Mouse (Mus musculus): ENCODE results near the gene Ano6. TPM values are rescaled to one million over a fixed set of nuclear protein-coding genes. Genes with fewer than 3 reads are reported as not detected.

The Ano6 gene
- polyA plus RNA-seq, 1 experiment from 2014 or later = 28.3 TPM

- Histone ChIP-seq H3K4me1 (replicated peaks; ENCODE audit: control insufficient read depth, insufficient read depth, low read length) (peaks cover 22% of the 10 kb centered on the region), H3K27me3 (replicated peaks; ENCODE audit: control insufficient read depth, insufficient read depth, low read length) (no peaks in the 10 kb centered on the region), H3K27ac (ENCODE audit: low read depth, low read length) (peak overlapping the region; percentile 9), H3K36me3 (ENCODE audit: control insufficient read depth, insufficient read depth, low read length) (no peaks in the 10 kb centered on the region), H3K9me3 (ENCODE audit: control insufficient read depth, low read length) (no peaks in the 10 kb centered on the region), H3K4me2 (peak overlapping the region; percentile 89), H3K4me3 (ENCODE audit: low read depth, low read length) (peak overlapping the region; percentile 78), H3K9ac (ENCODE audit: low read depth, low read length) (peak overlapping the region; percentile 81)
- 2% methylated on average over 32 of the region's 32 CpGs for WGBS
- ATAC-seq (replicated peaks; ENCODE audit: low FRiP score) (peak; percentile 16), DNase-seq (ENCODE audit: low spot score) (no peak)
These were observed 623 bp downstream of the Ano6 start for GRCm38 (mm10) chr15:95791141-95791791.

DNA sequence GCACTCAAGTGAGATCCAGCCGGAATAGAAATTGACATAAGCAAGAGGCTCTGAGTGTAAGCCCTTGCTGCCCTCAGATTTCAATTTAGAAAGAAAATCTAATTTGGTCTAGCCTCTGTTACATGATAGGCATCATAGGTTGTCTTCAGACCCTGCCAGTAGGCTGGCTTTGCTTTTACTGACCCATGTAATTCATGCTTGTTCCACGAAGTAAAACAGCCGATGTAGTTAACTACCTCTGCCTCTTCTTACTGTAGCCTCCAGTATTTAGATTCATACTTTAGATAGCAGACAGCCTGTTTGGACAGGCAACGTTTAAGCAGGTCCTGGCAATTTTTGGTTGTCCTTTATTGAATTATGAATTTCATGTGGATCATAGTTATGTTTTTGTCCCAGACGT is 1.2 kb downstream of the Ano6 start:
- Histone ChIP-seq H3K4me3 (ENCODE audit: low read depth, low read length) (peak overlapping the region; percentile 78), H3K27ac (ENCODE audit: low read depth, low read length) (no peak overlapping the region), H3K4me1 (replicated peaks; ENCODE audit: control insufficient read depth, insufficient read depth, low read length) (peaks cover 22% of the 10 kb centered on the region), H3K4me2 (peak overlapping the region; percentile 89), H3K27me3 (replicated peaks; ENCODE audit: control insufficient read depth, insufficient read depth, low read length) (no peaks in the 10 kb centered on the region), H3K9ac (ENCODE audit: low read depth, low read length) (peak overlapping the region; percentile 2; the same call in 1 of the 2 replicates), H3K9me3 (ENCODE audit: control insufficient read depth, low read length) (no peaks in the 10 kb centered on the region), H3K36me3 (ENCODE audit: control insufficient read depth, insufficient read depth, low read length) (no peaks in the 10 kb centered on the region)
- no peak for ATAC-seq (replicated peaks; ENCODE audit: low FRiP score)
- DNase-seq (ENCODE audit: low spot score) = no peak
- WGBS = 54% methylated on average over 5 of the region's 5 CpGs

DNA sequence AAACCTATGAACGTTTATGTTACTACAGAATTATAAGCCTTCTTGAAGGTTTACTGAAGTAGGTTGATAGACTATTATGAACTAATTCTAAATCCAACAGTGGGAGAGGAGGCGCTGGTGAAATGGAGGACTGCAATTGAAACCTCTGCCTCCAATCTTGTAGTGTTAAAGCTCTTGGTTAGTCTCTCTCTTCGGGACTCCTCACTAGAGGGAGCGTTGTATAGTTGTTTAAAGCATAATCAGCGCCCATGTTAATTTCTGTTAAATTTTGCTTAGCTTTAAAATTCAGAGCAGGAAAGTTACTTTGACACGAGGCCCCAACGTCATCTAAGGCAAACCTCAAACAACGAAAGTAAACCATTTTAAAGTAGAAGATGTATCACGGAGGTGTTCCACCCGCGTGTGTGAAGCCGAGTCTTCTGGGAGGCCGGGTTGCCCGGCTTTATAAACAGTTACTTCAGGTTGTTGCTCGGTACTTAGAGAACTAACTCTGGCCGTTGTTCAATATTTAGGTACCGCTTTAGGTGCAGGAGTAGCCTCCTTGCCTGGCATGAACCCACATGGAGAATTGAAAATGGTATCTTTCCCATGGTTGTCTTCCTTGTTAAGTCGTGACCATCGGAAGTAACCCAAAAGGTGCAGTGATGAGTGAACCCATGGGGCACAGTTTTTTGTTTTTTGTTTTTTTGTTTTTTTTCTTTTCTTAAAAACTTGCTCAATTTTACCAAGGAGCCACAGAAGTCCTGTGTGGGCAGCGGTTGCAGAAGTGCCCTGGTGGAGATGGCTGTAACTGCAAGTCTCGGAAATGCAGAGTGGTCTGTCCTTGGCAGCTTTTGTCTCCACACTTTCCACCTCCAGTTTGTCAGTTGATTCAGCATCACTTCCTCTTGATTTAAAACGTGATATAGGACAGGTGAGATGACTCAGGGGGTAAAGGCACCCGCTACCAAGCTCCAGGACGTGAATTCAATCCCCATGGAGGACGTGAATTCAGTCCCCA is 1.9 kb downstream of the Ano6 start:
- Histone ChIP-seq H3K9ac (ENCODE audit: low read depth, low read length) (no peak overlapping the region), H3K4me3 (ENCODE audit: low read depth, low read length) (peak overlapping the region; percentile 78), H3K4me1 (replicated peaks; ENCODE audit: control insufficient read depth, insufficient read depth, low read length) (peaks cover 26% of the 10 kb centered on the region), H3K4me2 (peak overlapping the region; percentile 89), H3K27me3 (replicated peaks; ENCODE audit: control insufficient read depth, insufficient read depth, low read length) (no peaks in the 10 kb centered on the region), H3K9me3 (ENCODE audit: control insufficient read depth, low read length) (no peaks in the 10 kb centered on the region), H3K36me3 (ENCODE audit: control insufficient read depth, insufficient read depth, low read length) (no peaks in the 10 kb centered on the region), H3K27ac (ENCODE audit: low read depth, low read length) (no peak overlapping the region)
- 69% methylated on average over 25 of the region's 25 CpGs for WGBS
- ATAC-seq (replicated peaks; ENCODE audit: low FRiP score) (no peak), DNase-seq (ENCODE audit: low spot score) (no peak)

- Histone ChIP-seq H3K4me1 (replicated peaks; ENCODE audit: control insufficient read depth, insufficient read depth, low read length) (peaks cover 26% of the 10 kb centered on the region), H3K4me2 (no peak overlapping the region; the same call in 1 of the 2 replicates), H3K27me3 (replicated peaks; ENCODE audit: control insufficient read depth, insufficient read depth, low read length) (no peaks in the 10 kb centered on the region), H3K9me3 (ENCODE audit: control insufficient read depth, low read length) (no peaks in the 10 kb centered on the region), H3K27ac (ENCODE audit: low read depth, low read length) (no peak overlapping the region), H3K4me3 (ENCODE audit: low read depth, low read length) (no peak overlapping the region), H3K36me3 (ENCODE audit: control insufficient read depth, insufficient read depth, low read length) (no peaks in the 10 kb centered on the region), H3K9ac (ENCODE audit: low read depth, low read length) (no peak overlapping the region)
- WGBS = 80% methylated on average over 9 of the region's 9 CpGs
- ATAC-seq (replicated peaks; ENCODE audit: low FRiP score) (no peak), DNase-seq (ENCODE audit: low spot score) (no peak)
These were observed 3.3 kb downstream of the Ano6 start for GRCm38 (mm10) chr15:95793748-95794491.

DNA sequence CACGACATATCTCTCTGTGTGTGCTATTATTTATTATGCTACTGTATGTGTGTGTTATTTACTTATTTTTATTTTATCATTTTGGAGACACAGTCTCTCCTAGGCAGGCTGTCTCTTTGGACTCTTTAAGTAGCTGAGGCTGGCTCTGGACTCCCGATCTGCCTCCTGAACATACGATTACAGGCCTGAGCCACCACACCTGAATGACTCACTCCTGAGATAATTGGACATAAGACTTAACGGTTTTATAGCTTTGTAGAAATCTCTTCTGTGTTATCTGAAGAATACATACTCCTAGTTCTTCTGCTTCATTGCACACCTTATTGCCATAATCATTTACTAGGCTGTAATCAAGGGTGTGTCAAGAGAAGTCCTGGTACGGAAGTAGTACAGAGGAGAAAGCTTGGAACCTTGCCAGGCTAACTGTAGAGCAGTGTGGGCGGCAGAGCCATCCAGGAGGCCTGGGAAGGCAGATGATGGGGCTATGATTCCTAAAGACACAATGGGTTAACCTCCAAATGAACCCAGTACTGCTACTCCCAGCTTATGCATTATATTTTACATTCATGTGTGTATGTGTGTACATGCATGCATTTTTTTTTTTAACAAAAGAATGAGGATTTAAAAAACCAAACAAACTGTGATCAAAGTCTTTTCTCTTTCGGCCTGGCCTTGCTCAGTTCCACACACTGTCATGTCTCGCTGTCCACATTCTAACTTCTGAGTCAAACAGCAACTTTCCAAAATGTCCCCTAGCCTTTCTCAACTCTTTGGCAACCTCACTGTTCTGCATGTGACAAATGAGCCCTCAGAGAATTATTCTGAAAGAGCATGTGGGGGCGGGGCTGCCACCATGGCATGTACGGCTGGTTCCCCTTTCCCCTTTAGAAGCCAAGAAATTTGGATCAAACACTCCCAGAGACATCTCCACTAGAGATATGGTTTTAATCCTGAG is 4.2 kb downstream of the Ano6 start:
- Histone ChIP-seq H3K27me3 (replicated peaks; ENCODE audit: control insufficient read depth, insufficient read depth, low read length) (no peaks in the 10 kb centered on the region), H3K27ac (ENCODE audit: low read depth, low read length) (no peak overlapping the region), H3K4me1 (replicated peaks; ENCODE audit: control insufficient read depth, insufficient read depth, low read length) (peaks cover 19% of the 10 kb centered on the region), H3K36me3 (ENCODE audit: control insufficient read depth, insufficient read depth, low read length) (no peaks in the 10 kb centered on the region), H3K9me3 (ENCODE audit: control insufficient read depth, low read length) (no peaks in the 10 kb centered on the region), H3K4me3 (ENCODE audit: low read depth, low read length) (no peak overlapping the region), H3K4me2 (peak overlapping the region; percentile 13; the same call in 1 of the 2 replicates), H3K9ac (ENCODE audit: low read depth, low read length) (no peak overlapping the region)
- 62% methylated on average over 10 of the region's 10 CpGs for WGBS
- ATAC-seq (replicated peaks; ENCODE audit: low FRiP score) (no peak), DNase-seq (ENCODE audit: low spot score) (no peak)

DNA sequence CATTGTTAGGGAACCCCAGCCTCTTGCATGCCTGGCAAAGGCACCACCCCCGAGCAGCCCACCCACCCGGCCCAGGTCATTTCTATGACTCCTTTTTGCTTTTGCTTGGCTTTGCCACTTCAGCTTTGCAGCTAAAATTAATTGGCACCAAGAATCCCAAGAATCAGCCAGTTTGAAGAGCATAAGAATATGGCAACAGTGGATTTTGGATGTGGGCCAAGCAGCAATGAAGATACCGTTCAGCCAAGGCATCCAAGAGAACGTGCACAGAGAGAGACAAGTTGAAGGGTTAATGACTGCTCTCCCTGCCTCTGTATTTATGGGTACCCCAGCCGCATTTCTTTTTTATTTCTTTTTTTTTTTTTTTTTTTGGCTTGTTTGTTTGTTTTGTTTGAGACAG is 5.4 kb downstream of the Ano6 start:
- peaks cover 17% of the 10 kb centered on the region for H3K4me1 ChIP-seq (replicated peaks; ENCODE audit: control insufficient read depth, insufficient read depth, low read length)
- H3K27me3 ChIP-seq (replicated peaks; ENCODE audit: control insufficient read depth, insufficient read depth, low read length) = no peaks in the 10 kb centered on the region
- H3K36me3 ChIP-seq (ENCODE audit: control insufficient read depth, insufficient read depth, low read length) = no peaks in the 10 kb centered on the region
- no peaks in the 10 kb centered on the region for H3K9me3 ChIP-seq (ENCODE audit: control insufficient read depth, low read length)
- H3K27ac ChIP-seq (ENCODE audit: low read depth, low read length) = no peak overlapping the region
- H3K4me2 ChIP-seq = no peak overlapping the region
- no peak overlapping the region for H3K4me3 ChIP-seq (ENCODE audit: low read depth, low read length)
- no peak overlapping the region for H3K9ac ChIP-seq (ENCODE audit: low read depth, low read length)
- no peak for ATAC-seq (replicated peaks; ENCODE audit: low FRiP score)
- DNase-seq (ENCODE audit: low spot score) = no peak
- WGBS = 83% methylated on average over 5 of the region's 5 CpGs

- Histone ChIP-seq H3K27me3 (replicated peaks; ENCODE audit: control insufficient read depth, insufficient read depth, low read length) (no peaks in the 10 kb centered on the region), H3K36me3 (ENCODE audit: control insufficient read depth, insufficient read depth, low read length) (no peaks in the 10 kb centered on the region), H3K4me3 (ENCODE audit: low read depth, low read length) (no peak overlapping the region), H3K4me1 (replicated peaks; ENCODE audit: control insufficient read depth, insufficient read depth, low read length) (peaks cover 14% of the 10 kb centered on the region), H3K9me3 (ENCODE audit: control insufficient read depth, low read length) (no peaks in the 10 kb centered on the region), H3K4me2 (no peak overlapping the region), H3K9ac (ENCODE audit: low read depth, low read length) (no peak overlapping the region), H3K27ac (ENCODE audit: low read depth, low read length) (no peak overlapping the region)
- WGBS = 53% methylated on average over 9 of the region's 9 CpGs
- ATAC-seq (replicated peaks; ENCODE audit: low FRiP score) (no peak), DNase-seq (ENCODE audit: low spot score) (no peak)
These were observed 6.7 kb downstream of the Ano6 start for GRCm38 (mm10) chr15:95797144-95797983.
